Mouse (Mus musculus) embryonic facial prominence, embryonic 11.5 days (tissue): ENCODE data around the gene Zfp609. TPM values are rescaled to one million over a fixed set of nuclear protein-coding genes. Genes with fewer than 3 reads are reported as not detected.

Source experiments
- ATAC-seq: fragments of 200-750 bp; cut with Nextera tagmentation; replicated peaks from 2 replicates; pipeline ENCODE4 v1.8.0; 2017; ENCODE audit warnings: low read depth; ENCODE audit not compliant: insufficient number of reproducible peaks, low FRiP score, low TSS enrichment
- DNase-seq: peaks from one replicate; pipeline ENCODE4 v3.0.0-alpha.2; 2015; ENCODE audit warnings: low spot score
- H3K27ac ChIP-seq: fragments of 300-500 bp; sonication (generic); replicated peaks from 2 replicates; pipeline ENCODE4 v1.5.1; 2014; ENCODE audit warnings: mild to moderate bottlenecking, low read depth, low read length, control low read depth
- H3K27me3 ChIP-seq: fragments of 300-500 bp; sonication (generic); 2 replicates; pipeline ENCODE4 v1.6.1; 2014; ENCODE audit warnings: mild to moderate bottlenecking, low read length, moderate library complexity, mixed read lengths; ENCODE audit not compliant: control insufficient read depth, insufficient read depth
- H3K36me3 ChIP-seq: fragments of 300-500 bp; sonication (generic); replicated peaks from 2 replicates; pipeline ENCODE4 v1.6.1; 2014; ENCODE audit warnings: low read depth, mild to moderate bottlenecking, low read length, moderate library complexity, mixed read lengths; ENCODE audit not compliant: control insufficient read depth, insufficient read depth
- H3K4me1 ChIP-seq: fragments of 300-500 bp; sonication (generic); 2 replicates; pipeline ENCODE4 v1.6.1; 2014; ENCODE audit warnings: low read length, mixed read lengths; ENCODE audit not compliant: control insufficient read depth, insufficient read depth
- H3K4me2 ChIP-seq: fragments of 300-500 bp; sonication (generic); 2 replicates; pipeline ENCODE4 v1.6.1; 2014; ENCODE audit warnings: low read depth, mild to moderate bottlenecking, control low read depth, low read length, moderate library complexity
- H3K4me3 ChIP-seq: fragments of 300-500 bp; sonication (generic); 2 replicates; pipeline ENCODE4 v1.5.1; 2014; ENCODE audit warnings: low read depth, low read length, control low read depth
- H3K9ac ChIP-seq: fragments of 300-500 bp; sonication (generic); replicated peaks from 2 replicates; pipeline ENCODE4 v1.6.1; 2014; ENCODE audit warnings: mild to moderate bottlenecking, control low read depth, low read length
- H3K9me3 ChIP-seq: fragments of 300-500 bp; sonication (generic); replicated peaks from 2 replicates; pipeline ENCODE4 v1.6.1; 2016; ENCODE audit warnings: mild to moderate bottlenecking, low read length, inconsistent platforms, mixed read lengths; ENCODE audit not compliant: control insufficient read depth
- WGBS: fragments of 180-500 bp; shearing (Covaris S2); extraction: QIAGEN DNeasy Blood & Tissue Kit; methylation state at CpG from one replicate; pipeline ENCODE4 v1.1.7; 2014; 5-methylcytosine and 5-hydroxymethylcytosine counted together
- polyA plus RNA-seq: library from polyadenylated mRNA; unstranded; fragments of >200 nt; fragmentation: Nextera tagmentation; extraction: Ambion mirVana; gene quantifications from 2 replicates; pipeline ENCODE4 v1.2.1, GENCODE M21; 2014

Zfp609 gene
- polyA plus RNA-seq, 1 experiment from 2014 or later, result 5.4 TPM

GRCm38 (mm10) chr9:65725291-65725622, 102.1 kb downstream of the Zfp609 start:
- no peak for DNase-seq
- H3K27ac ChIP-seq, result no peak overlapping the region; the same call in 1 of the 2 replicates
- no peaks in the 10 kb centered on the region for H3K27me3 ChIP-seq
- no peak overlapping the region for H3K9ac ChIP-seq
- H3K9me3 ChIP-seq, result no peaks in the 10 kb centered on the region
- 71% methylated on average over 4 of the region's 4 CpGs for WGBS
- no peaks in the 10 kb centered on the region for H3K36me3 ChIP-seq
- no peaks in the 10 kb centered on the region for H3K4me1 ChIP-seq
- no peak for ATAC-seq
- no peak overlapping the region for H3K4me2 ChIP-seq
- no peak overlapping the region for H3K4me3 ChIP-seq

- Histone ChIP-seq H3K9ac (no peak overlapping the region), H3K27ac (no peak overlapping the region; the same call in 1 of the 2 replicates), H3K36me3 (no peaks in the 10 kb centered on the region), H3K4me1 (no peaks in the 10 kb centered on the region), H3K4me3 (no peak overlapping the region), H3K27me3 (no peaks in the 10 kb centered on the region), H3K4me2 (no peak overlapping the region), H3K9me3 (no peaks in the 10 kb centered on the region)
- WGBS, result 50% methylated on average over 8 of the region's 8 CpGs
- no peak for ATAC-seq
- peak; percentile 30 for DNase-seq
Measured at GRCm38 (mm10) chr9:65724471-65725290, 102.7 kb downstream of the Zfp609 start.

DNA sequence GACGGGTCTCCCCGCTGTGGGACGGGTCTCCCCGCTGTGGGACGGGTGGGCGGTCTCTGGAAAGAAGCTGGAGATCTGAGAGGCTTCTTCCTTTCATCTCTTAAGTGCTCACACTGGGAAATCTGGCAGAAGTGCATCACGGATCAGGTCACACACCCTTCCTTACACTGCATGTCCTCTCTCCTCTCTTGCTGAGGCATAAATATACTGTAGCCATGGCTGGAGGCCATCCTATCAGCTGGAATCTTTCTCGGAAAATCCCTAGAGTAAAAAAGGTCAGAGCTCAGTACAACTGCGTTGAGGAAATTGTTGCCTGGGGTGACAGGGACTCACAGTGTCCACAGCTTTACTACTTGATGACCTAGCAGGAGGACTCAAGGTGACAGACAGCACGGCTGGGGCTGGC, 106.2 kb downstream of the Zfp609 start:
- H3K9ac ChIP-seq, result no peak overlapping the region
- WGBS, result 47% methylated on average over 10 of the region's 10 CpGs
- H3K27me3 ChIP-seq, result no peaks in the 10 kb centered on the region
- ATAC-seq (no peak), DNase-seq (no peak)
- H3K36me3 ChIP-seq, result no peaks in the 10 kb centered on the region
- H3K27ac ChIP-seq, result no peak overlapping the region
- H3K9me3 ChIP-seq, result no peaks in the 10 kb centered on the region
- H3K4me3 ChIP-seq, result no peak overlapping the region
- H3K4me2 ChIP-seq, result no peak overlapping the region
- H3K4me1 ChIP-seq, result no peaks in the 10 kb centered on the region

DNA sequence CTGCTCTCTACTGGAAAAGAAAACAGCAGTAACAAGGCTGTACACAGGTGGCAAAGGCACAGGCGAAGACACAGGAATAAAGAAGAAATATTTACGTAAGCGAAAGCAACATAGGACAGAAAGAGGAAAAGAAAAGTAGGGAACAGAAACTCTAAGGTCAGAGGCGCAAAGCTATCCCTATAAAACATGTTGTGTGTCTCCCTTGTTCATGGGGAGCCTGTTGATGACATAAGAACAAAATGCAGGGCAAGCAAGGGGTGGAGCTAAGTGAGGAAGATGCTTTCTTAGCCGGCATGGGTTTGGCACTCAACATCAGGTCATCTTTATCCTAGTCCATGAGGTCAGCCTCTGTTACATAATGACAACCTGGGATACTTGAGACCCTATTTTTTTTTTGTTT, 109.2 kb downstream of the Zfp609 start:
- no peak overlapping the region for H3K9ac ChIP-seq
- no peak overlapping the region for H3K4me3 ChIP-seq
- no peak overlapping the region for H3K4me2 ChIP-seq
- no peaks in the 10 kb centered on the region for H3K36me3 ChIP-seq
- no peak for ATAC-seq
- no peaks in the 10 kb centered on the region for H3K4me1 ChIP-seq
- H3K9me3 ChIP-seq, result no peaks in the 10 kb centered on the region
- no peak for DNase-seq
- H3K27me3 ChIP-seq, result no peaks in the 10 kb centered on the region
- H3K27ac ChIP-seq, result no peak overlapping the region
- WGBS, result 94% methylated on average over 5 of the region's 5 CpGs

DNA sequence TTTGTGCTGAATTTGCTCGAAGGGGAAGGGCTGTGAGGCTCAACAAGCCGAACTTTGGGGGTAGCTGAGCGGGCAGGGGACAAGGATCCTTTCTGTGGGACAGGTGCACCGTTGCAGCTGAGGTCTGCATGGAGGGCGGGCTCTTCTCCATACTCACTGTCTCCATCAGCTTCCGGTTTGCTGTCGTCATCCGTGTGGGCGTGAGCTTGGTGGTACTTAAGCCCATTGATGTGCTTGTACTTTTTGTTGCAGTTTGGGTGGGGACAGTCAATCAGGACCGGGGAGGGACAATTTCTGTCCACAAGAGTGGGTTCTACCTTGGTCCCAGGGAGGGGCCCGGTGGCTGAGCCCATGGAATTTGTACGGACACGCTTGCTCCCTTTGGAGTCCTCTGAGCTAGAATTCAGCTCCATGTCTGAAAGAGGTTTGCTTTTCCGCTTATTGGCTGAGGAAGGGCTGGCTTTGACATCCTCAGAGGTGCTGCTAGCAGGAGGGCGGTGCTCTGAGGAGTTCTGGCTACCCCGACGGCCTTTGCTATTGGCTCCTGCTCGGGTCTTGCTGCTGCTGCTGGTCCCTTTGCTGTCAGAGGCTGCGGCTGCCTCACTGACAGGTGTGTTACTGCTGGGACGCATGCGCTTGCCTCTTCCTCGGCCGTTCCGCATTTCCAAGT, 123.3 kb downstream of the Zfp609 start:
- H3K36me3 ChIP-seq, result peaks cover 10% of the 10 kb centered on the region
- WGBS, result 90% methylated on average over 24 of the region's 24 CpGs
- H3K4me1 ChIP-seq, result no peaks in the 10 kb centered on the region
- H3K4me2 ChIP-seq, result no peak overlapping the region
- no peaks in the 10 kb centered on the region for H3K9me3 ChIP-seq
- ATAC-seq (no peak), DNase-seq (no peak)
- no peak overlapping the region for H3K9ac ChIP-seq
- no peak overlapping the region for H3K27ac ChIP-seq
- no peak overlapping the region for H3K4me3 ChIP-seq
- H3K27me3 ChIP-seq, result no peaks in the 10 kb centered on the region

- Histone ChIP-seq H3K4me3 (no peak overlapping the region), H3K9ac (no peak overlapping the region), H3K36me3 (peaks cover 10% of the 10 kb centered on the region), H3K4me2 (no peak overlapping the region), H3K27ac (no peak overlapping the region), H3K4me1 (no peaks in the 10 kb centered on the region), H3K9me3 (no peaks in the 10 kb centered on the region), H3K27me3 (no peaks in the 10 kb centered on the region)
- no peak for ATAC-seq
- DNase-seq, result no peak
- 91% methylated on average over 7 of the region's 7 CpGs for whole genome bisulfite sequencing
Measured at GRCm38 (mm10) chr9:65703241-65703640, 124.1 kb downstream of the Zfp609 start.

GRCm38 (mm10) chr9:65702286-65702685, 125.1 kb downstream of the Zfp609 start:
- Histone ChIP-seq H3K9me3 (no peaks in the 10 kb centered on the region), H3K4me3 (no peak overlapping the region), H3K36me3 (peaks cover 12% of the 10 kb centered on the region), H3K27ac (no peak overlapping the region), H3K4me2 (no peak overlapping the region), H3K4me1 (no peaks in the 10 kb centered on the region), H3K27me3 (no peaks in the 10 kb centered on the region), H3K9ac (no peak overlapping the region)
- no peak for DNase-seq
- WGBS, result 90% methylated on average over 9 of the region's 9 CpGs
- no peak for ATAC-seq

GRCm38 (mm10) chr9:65700504-65700903, 126.9 kb downstream of the Zfp609 start:
- Histone ChIP-seq H3K27ac (no peak overlapping the region), H3K9me3 (no peaks in the 10 kb centered on the region)

More at GRCm38 (mm10) chr9:65700504-65700903, 126.9 kb downstream of the Zfp609 start:
- DNase-seq, result no peak
- H3K4me2 ChIP-seq, result no peak overlapping the region
- 91% methylated on average over 6 of the region's 6 CpGs for WGBS
- ATAC-seq, result no peak
- H3K4me3 ChIP-seq, result no peak overlapping the region
- H3K27me3 ChIP-seq, result no peaks in the 10 kb centered on the region
- peaks cover 12% of the 10 kb centered on the region for H3K36me3 ChIP-seq
- no peak overlapping the region for H3K9ac ChIP-seq
- H3K4me1 ChIP-seq, result no peaks in the 10 kb centered on the region
